Mouse (Mus musculus): ENCODE measurements around the gene Dact3. TPM values are rescaled to one million over a fixed set of nuclear protein-coding genes. Genes with fewer than 3 reads are reported as not detected.

Gene Dact3
- polyA plus RNA-seq, 2 experiments, result 0.14 to 0.68 TPM

DNA sequence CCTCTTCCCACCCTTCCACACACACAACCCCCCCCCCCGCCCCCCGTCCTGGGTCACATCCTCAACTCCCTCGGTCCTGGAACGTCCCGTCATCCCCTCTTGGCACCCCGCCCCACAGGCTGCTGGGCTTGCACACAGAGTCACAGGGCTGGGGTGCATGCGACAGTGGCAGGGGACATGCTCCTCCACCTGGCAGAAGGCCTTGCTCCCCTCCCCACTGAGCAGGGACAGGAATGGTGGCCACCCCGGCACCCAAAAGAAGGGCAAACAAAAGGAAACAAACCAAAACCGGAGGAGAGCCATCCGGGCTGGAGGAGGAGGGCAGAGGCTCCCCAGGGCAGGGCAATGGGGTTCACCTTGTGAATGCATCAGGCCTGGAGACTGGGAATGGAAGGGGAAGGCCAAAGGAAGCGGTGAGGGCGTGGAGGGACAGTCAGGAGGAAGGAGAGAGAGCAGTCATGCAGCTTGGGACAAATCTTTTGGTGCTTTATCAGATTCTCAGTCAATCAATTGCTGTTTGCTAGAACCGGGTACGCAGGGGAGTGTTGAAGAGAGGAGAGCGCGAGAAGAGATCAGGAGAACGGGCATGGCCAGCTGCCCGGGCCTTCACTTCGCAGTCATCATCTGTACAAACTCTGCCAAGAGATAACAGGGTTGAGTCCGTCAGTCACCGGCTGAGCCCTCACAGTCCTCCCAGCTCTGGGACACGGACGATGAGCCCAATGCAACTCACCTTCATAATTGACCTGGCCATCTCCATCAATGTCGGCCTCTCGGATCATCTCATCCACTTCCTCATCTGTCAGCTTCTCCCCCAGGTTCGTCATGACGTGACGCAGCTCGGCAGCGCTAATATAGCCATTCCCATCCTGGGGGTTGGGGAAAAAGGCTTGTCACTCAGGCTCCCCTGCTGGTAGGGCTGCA lies 41.5 kb downstream of the Dact3 start:
- Histone ChIP-seq H3K9me3 (ENCODE audit: control insufficient read depth, low read length) (no peaks in the 10 kb centered on the region), H3K4me1 (replicated peaks; ENCODE audit: control insufficient read depth in 2 of 2, insufficient read depth in 2 of 2, low read length in 1 of 2) (peaks cover 6 to 18% of the 10 kb centered on the region in 2 experiments; a peak in 3 of 4 replicates), H3K27me3 (ENCODE audit: control insufficient read depth, insufficient read depth, low read length) (no peaks in the 10 kb centered on the region), H3K9ac (replicated peaks) (no peak overlapping the region), H3K4me3 (ENCODE audit: insufficient read depth in 1 of 2, low read depth in 2 of 2, low read length in 2 of 2) (no peak overlapping the region), H3K36me3 (replicated peaks; ENCODE audit: control insufficient read depth, insufficient read depth, low read depth) (peaks cover 40% of the 10 kb centered on the region), H3K4me2 (ENCODE audit: low read depth) (no peak overlapping the region), H3K27ac (no peak overlapping the region)
- TF ChIP-seq CTCF (IDR thresholded peaks at IDR 0.05; ENCODE audit: low read depth) (peak; percentile 6; the same call in 1 of the 2 replicates), EP300 (IDR thresholded peaks at IDR 0.05; ENCODE audit: low read depth) (no peak)
- no peak for DNase-seq (ENCODE audit: low read depth in 3 of 3, low spot score in 3 of 3)
- no peak for ATAC-seq (ENCODE audit: insufficient read depth)
- 80% methylated on average over 30 of the region's 30 CpGs for WGBS (ENCODE audit: insufficient replicate concordance)

GRCm38 (mm10) chr7:16917447-16917846 lies 42.3 kb downstream of the Dact3 start:
- H3K27ac ChIP-seq, result no peak overlapping the region
- TF ChIP-seq EP300 (IDR thresholded peaks at IDR 0.05; ENCODE audit: low read depth), result no peak
- no peak for TF ChIP-seq CTCF (IDR thresholded peaks at IDR 0.05; ENCODE audit: low read depth)
- no peak overlapping the region for H3K4me2 ChIP-seq (ENCODE audit: low read depth)
- DNase-seq (ENCODE audit: low read depth in 3 of 3, low spot score in 3 of 3) (no peak), ATAC-seq (ENCODE audit: insufficient read depth) (no peak)
- no peaks in the 10 kb centered on the region for H3K9me3 ChIP-seq (ENCODE audit: control insufficient read depth, low read length)
- WGBS (ENCODE audit: insufficient replicate concordance), result 88% methylated on average over 11 of the region's 11 CpGs
- H3K4me3 ChIP-seq (ENCODE audit: insufficient read depth in 1 of 2, low read depth in 2 of 2, low read length in 2 of 2), result no peak overlapping the region
- no peaks in the 10 kb centered on the region for H3K27me3 ChIP-seq (ENCODE audit: control insufficient read depth, insufficient read depth, low read length)
- no peak overlapping the region for H3K9ac ChIP-seq (replicated peaks)
- H3K4me1 ChIP-seq (replicated peaks; ENCODE audit: control insufficient read depth in 2 of 2, insufficient read depth in 2 of 2, low read length in 1 of 2), result peaks cover 13 to 23% of the 10 kb centered on the region in 2 experiments
- H3K36me3 ChIP-seq (replicated peaks; ENCODE audit: control insufficient read depth, insufficient read depth, low read depth), result peaks cover 40% of the 10 kb centered on the region

- H3K4me1 ChIP-seq (replicated peaks; ENCODE audit: control insufficient read depth in 2 of 2, insufficient read depth in 2 of 2, low read length in 1 of 2), result peaks cover 15 to 27% of the 10 kb centered on the region in 2 experiments
- H3K4me2 ChIP-seq (ENCODE audit: low read depth), result no peak overlapping the region
- DNase-seq (ENCODE audit: low read depth in 3 of 3, low spot score in 3 of 3) (no peak), ATAC-seq (ENCODE audit: insufficient read depth) (no peak)
- no peaks in the 10 kb centered on the region for H3K27me3 ChIP-seq (ENCODE audit: control insufficient read depth, insufficient read depth, low read length)
- H3K36me3 ChIP-seq (replicated peaks; ENCODE audit: control insufficient read depth, insufficient read depth, low read depth), result peaks cover 40% of the 10 kb centered on the region
- H3K27ac ChIP-seq, result no peak overlapping the region
- no peak for TF ChIP-seq EP300 (IDR thresholded peaks at IDR 0.05; ENCODE audit: low read depth)
- no peak for TF ChIP-seq CTCF (IDR thresholded peaks at IDR 0.05; ENCODE audit: low read depth)
- no peak overlapping the region for H3K9ac ChIP-seq (replicated peaks)
- no peak overlapping the region for H3K4me3 ChIP-seq (ENCODE audit: insufficient read depth in 1 of 2, low read depth in 2 of 2, low read length in 2 of 2)
- WGBS (ENCODE audit: insufficient replicate concordance), result 93% methylated on average over 9 of the region's 9 CpGs
- no peaks in the 10 kb centered on the region for H3K9me3 ChIP-seq (ENCODE audit: control insufficient read depth, low read length)
Observed at GRCm38 (mm10) chr7:16918014-16918413, 42.9 kb downstream of the Dact3 start.

GRCm38 (mm10) chr7:16918670-16919069 lies 43.6 kb downstream of the Dact3 start:
- H3K27ac ChIP-seq, result no peak overlapping the region
- no peak overlapping the region for H3K4me3 ChIP-seq (ENCODE audit: insufficient read depth in 1 of 2, low read depth in 2 of 2, low read length in 2 of 2)
- H3K4me2 ChIP-seq (ENCODE audit: low read depth), result no peak overlapping the region
- DNase-seq (ENCODE audit: low read depth in 3 of 3, low spot score in 3 of 3) (no peak), ATAC-seq (ENCODE audit: insufficient read depth) (no peak)
- H3K27me3 ChIP-seq (ENCODE audit: control insufficient read depth, insufficient read depth, low read length), result no peaks in the 10 kb centered on the region
- peaks cover 15 to 27% of the 10 kb centered on the region in 2 experiments for H3K4me1 ChIP-seq (replicated peaks; ENCODE audit: control insufficient read depth in 2 of 2, insufficient read depth in 2 of 2, low read length in 1 of 2)
- H3K36me3 ChIP-seq (replicated peaks; ENCODE audit: control insufficient read depth, insufficient read depth, low read depth), result peaks cover 40% of the 10 kb centered on the region
- WGBS (ENCODE audit: insufficient replicate concordance), result 75% methylated on average over 3 of the region's 3 CpGs
- no peaks in the 10 kb centered on the region for H3K9me3 ChIP-seq (ENCODE audit: control insufficient read depth, low read length)
- H3K9ac ChIP-seq (replicated peaks), result no peak overlapping the region
- TF ChIP-seq EP300 (IDR thresholded peaks at IDR 0.05; ENCODE audit: low read depth), result no peak
- no peak for TF ChIP-seq CTCF (IDR thresholded peaks at IDR 0.05; ENCODE audit: low read depth)

- Histone ChIP-seq H3K36me3 (replicated peaks; ENCODE audit: control insufficient read depth, insufficient read depth, low read depth) (peaks cover 37% of the 10 kb centered on the region), H3K4me1 (replicated peaks; ENCODE audit: control insufficient read depth in 2 of 2, insufficient read depth in 2 of 2, low read length in 1 of 2) (peaks cover 15 to 28% of the 10 kb centered on the region in 2 experiments), H3K9ac (replicated peaks) (no peak overlapping the region), H3K4me2 (ENCODE audit: low read depth) (no peak overlapping the region), H3K27ac (no peak overlapping the region), H3K4me3 (ENCODE audit: insufficient read depth in 1 of 2, low read depth in 2 of 2, low read length in 2 of 2) (no peak overlapping the region), H3K9me3 (ENCODE audit: control insufficient read depth, low read length) (no peaks in the 10 kb centered on the region), H3K27me3 (ENCODE audit: control insufficient read depth, insufficient read depth, low read length) (no peaks in the 10 kb centered on the region)
- DNase-seq (ENCODE audit: low read depth in 3 of 3, low spot score in 3 of 3) (peak in 1 of 3 experiments; percentile 54), ATAC-seq (ENCODE audit: insufficient read depth) (no peak)
- TF ChIP-seq CTCF (IDR thresholded peaks at IDR 0.05; ENCODE audit: low read depth) (no peak), EP300 (IDR thresholded peaks at IDR 0.05; ENCODE audit: low read depth) (peak; percentile 57)
- 49% methylated on average over 13 of the region's 13 CpGs for WGBS (ENCODE audit: insufficient replicate concordance)
Observed at GRCm38 (mm10) chr7:16919395-16920149, 44.5 kb downstream of the Dact3 start.

Measured in liver, embryonic 14.5 days (tissue).